Mouse (Mus musculus) layer of hippocampus, adult 6 months (tissue): ENCODE measurements around the gene Zfp931. TPM values are rescaled to one million over a fixed set of nuclear protein-coding genes. Genes with fewer than 3 reads are reported as not detected.

Source experiments
- long read RNA-seq, 2 experiments: library from polyadenylated mRNA; unstranded; transcript quantifications; one replicate each; pipeline ENCODE4 v2.0.0; 2019 to 2020
- polyA plus RNA-seq: library from polyadenylated mRNA; unstranded; fragments of <200 nt; fragmentation: Nextera tagmentation; gene quantifications from 2 replicates; pipeline ENCODE4 v1.2.3, GENCODE M21; 2021

Gene Zfp931
- 29.0 and 32.8 TPM in 2 replicates for polyA plus RNA-seq
- long read RNA-seq, experiment 1, transcript Zfp931-201 (3 exons, 1,372 nt): major isoform, 34 of 38 reads
- long read RNA-seq, experiment 1, partial matches to known transcripts: 0 of 38 reads
- long read RNA-seq, experiment 1, other reads (novel, unspliced or antisense): 4 of 38 reads
- long read RNA-seq, experiment 2, transcript Zfp931-201 (3 exons, 1,372 nt): major isoform, 90 of 97 reads
- long read RNA-seq, experiment 2, partial matches to known transcripts: 1 of 97 reads
- long read RNA-seq, experiment 2, other reads (novel, unspliced or antisense): 3 of 97 reads

DNA sequence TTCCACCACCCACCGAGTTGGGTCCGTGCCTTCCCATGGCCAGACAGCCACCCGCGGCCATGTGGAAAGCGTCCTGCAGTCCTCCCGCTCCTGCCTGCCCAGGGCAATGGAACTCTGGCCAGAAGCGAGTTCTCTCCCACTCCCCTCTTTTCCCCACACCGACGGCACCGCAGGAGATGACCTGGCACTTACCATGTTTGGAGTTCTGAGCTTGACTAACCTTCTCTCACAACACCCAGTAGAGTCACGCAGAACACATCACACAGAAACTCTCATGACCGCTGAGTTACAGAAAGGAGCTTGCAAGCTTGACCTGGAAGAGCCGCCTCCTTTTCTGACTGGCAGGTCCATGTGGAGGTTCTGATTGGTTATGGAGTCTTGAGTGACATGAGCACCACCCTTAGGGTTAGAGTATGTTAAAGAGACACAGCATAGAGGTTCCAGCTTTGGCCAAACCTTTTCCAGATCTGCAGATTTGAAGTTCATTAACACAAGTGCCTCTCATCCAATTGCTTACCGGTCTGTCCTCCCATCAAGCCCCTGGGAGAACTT, at the start of gene Zfp931:
TSS of gene Zfp931 (minus strand) at position 311 of the 552 bp plus-strand sequence.

DNA sequence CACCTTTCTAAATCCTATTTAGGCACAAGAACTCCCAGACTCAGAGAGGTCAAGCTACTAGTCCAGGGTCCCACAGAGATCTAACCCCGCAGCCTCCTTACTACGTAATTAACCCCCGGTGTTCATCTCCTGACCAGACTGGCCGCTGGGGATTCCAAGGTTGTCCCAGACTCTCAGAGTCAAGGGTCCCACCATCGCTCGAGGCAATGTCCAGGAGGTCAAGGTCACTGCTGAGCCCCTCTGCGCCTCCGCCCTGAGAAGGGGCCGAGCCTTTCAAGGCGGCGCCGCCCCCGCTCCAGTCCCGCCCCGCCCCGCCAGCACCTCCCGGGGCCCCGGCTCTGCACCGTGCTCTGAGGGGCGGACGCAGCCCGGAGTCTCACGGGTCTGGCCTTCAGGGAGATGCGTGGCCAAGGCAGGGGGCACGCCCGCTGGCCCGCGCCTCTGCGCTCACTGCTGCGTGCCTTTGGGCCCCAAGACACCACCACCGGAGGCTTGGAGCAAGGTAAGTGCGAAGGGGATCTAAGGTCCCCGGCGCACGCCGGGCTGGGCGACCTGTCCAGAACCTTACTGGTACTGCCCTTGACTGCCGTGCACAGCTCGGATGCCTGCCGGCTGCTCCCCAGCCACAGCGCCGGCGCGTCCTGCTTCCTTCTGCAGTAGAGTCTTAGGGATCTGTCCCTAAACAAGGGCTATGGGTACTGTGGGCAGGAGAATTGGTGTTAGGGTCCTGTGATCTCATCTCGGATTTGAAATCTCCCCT, 40.7 kb upstream of the Zfp931 start, which contains the start of gene Phactr3:
TSS of gene Phactr3 (plus strand) at position 175 of the 760 bp plus-strand sequence.

DNA sequence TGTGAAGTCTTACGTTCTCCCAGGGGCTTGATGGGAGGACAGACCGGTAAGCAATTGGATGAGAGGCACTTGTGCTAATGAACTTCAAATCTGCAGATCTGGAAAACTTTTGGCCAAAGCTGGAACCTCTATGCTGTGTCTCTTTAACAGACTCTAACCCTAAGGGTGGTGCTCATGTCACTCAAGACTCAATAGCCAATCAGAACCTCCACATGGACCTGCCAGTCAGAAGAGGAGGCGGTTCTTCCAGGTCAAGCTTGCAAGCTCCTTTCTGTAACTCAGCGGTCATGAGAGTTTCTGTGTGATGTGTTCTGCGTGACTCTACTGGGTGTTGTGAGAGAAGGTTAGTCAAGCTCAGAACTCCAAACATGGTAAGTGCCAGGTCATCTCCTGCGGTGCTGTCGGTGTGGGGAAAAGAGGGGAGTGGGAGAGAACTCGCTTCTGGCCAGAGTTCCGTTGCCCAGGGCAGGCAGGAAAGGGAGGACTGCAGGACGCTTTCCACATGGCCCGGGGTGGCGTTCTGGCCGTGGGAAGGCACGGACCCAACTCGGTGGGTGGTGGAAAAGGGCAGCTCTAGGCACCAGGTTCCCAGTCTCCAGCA, 55.2 kb downstream of the Zfp931 start, which contains the start of gene Zfp971:
TSS of gene Zfp971 (plus strand) at position 274 of the 601 bp plus-strand sequence.

Other genes starting within 250 kb of the Zfp931 start
- 42.5 and 54.4 TPM in 2 replicates for gene Gm14325, start 238.1 kb downstream of the Zfp931 start, polyA plus RNA-seq
- gene Gm14327, start 181.4 kb downstream of the Zfp931 start, polyA plus RNA-seq: 6.8 and 10.9 TPM in 2 replicates
- gene Zfp972, start 152.9 kb downstream of the Zfp931 start, polyA plus RNA-seq: not detected in 2 replicates
- gene Gm14326, start 121.2 kb downstream of the Zfp931 start, polyA plus RNA-seq: 38.6 and 42.8 TPM in 2 replicates
- gene Zfp971, start 55.2 kb downstream of the Zfp931 start, polyA plus RNA-seq: 16.2 and 17.9 TPM in 2 replicates
- gene Phactr3, start 40.5 kb upstream of the Zfp931 start, polyA plus RNA-seq: 43.7 and 47.9 TPM in 2 replicates